Mouse (Mus musculus) CD4-positive, CD25-positive, alpha-beta regulatory T cell, adult 2 months (primary cell): ENCODE results near the gene Tub.

Source experiments
- DNase-seq: peaks from one replicate; pipeline ENCODE4 v3.0.0-alpha.2; 2012; ENCODE audit warnings: low read depth, low spot score

Tub gene

DNA sequence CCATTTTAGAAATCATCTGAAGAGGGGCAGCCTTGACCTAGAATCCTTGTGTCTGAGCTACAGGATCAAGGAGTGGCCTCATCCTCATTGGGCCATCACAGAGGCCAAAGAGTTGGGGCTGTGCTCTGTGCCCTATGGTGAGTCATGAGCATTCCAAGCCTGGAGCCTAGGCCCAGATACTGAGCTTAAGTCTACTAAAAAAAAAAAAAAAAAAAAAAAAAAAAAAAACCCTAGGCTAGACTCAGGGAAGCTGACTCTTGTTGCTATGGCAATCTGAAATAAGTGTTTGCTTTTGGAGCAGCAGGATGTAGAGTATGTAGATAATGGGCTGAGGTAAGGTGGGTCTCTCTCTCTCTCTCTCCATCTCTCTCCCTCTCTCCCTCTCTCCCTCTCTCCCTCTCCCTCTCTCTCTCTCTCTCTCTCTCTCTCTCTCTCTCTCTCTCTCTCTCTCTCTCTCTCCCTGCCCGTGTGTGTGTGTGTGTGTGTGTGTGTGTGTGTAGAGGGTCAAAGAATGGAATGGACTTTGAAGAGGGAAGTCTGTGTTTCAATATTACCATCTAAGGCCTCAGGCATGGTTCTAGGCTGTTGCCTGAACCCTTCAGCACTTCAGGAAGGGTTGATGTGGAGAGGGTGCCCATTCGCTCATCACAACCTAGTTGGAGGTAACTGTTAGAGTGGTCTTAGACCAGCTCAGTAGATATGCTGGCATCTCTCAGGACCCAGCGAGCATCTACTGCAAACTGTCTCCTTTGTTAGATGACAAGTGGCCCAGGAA, 36.0 kb downstream of the Tub start:
- no peak for DNase-seq

DNA sequence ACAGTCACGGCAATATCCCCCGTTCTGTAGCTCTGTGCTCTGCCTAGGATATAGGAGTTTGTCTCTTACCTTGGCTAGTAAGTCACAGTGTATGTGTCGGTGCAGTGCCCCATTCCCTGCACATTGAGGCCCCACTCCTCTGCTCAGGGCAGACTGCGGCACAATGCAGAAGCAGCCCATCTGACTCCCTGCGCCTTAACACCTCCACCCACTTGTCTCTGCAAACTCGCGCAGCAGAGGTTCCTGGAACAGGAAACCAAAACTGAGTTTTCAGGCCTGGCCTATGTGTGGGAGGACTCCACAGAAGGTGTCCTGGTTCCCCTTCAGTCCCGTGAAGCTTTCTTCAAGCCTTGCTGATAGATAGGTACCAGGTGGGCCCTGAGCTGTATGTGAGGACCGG, 41.1 kb downstream of the Tub start:
- DNase-seq, result peak; percentile 4

DNA sequence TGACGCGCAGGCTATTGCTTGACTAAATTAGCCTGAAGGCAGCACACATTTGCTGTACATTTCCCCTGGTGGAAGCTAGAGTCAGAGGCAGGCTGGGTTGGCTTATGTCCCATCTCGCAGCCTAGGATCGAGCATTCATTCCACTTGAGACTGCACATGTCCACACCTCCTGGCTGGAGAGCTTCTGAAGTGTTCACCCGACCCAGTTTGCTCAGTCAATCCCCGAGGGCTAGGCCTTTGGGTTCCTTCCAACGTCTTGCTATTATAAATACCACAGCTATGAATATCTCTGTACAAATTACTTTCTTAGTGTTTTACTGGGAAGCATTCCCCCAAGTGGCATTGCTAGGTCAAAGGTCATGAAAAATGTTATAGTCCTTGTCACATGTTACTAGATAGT, 43.1 kb downstream of the Tub start:
- no peak for DNase-seq

DNA sequence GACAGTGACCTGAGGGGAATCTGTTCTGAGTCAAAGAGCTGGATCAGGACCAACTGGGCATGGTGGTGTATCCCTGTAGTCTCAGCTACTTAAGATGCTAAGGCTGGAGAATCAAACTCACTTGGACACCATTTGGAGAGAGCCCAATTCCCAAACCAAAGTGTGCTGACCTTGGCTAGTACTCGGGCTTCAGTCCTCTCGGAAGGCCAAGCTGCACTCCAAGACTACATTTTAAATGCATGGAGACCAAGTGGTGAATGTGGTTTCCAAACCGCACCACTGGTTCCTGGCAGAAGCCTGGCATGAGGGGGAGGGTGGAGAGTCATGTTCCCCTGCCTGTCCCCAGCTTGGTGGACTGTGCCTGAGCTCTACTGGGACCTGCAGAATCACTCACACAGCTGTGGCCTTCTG, 43.7 kb downstream of the Tub start:
- DNase-seq, result no peak

DNA sequence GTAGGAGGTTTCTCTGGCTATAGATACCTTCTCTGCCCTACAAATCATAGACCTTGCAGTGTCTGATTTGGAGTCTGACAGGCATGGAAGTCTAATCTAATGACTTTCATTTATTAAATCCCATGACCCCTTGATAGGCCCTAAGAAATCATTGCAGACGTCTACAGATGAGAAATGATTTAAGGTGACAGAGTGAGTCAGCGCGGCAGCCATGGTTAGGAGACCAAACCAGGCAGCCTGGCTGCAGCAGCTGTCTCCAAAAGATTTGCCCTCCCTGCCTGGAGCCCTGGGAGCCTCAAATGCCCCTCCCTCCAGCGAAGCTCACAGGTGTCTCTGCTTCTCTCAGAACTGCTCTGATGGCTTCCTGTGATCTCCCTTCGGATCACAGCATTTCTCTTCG, 46.0 kb downstream of the Tub start:
- DNase-seq, result no peak

DNA sequence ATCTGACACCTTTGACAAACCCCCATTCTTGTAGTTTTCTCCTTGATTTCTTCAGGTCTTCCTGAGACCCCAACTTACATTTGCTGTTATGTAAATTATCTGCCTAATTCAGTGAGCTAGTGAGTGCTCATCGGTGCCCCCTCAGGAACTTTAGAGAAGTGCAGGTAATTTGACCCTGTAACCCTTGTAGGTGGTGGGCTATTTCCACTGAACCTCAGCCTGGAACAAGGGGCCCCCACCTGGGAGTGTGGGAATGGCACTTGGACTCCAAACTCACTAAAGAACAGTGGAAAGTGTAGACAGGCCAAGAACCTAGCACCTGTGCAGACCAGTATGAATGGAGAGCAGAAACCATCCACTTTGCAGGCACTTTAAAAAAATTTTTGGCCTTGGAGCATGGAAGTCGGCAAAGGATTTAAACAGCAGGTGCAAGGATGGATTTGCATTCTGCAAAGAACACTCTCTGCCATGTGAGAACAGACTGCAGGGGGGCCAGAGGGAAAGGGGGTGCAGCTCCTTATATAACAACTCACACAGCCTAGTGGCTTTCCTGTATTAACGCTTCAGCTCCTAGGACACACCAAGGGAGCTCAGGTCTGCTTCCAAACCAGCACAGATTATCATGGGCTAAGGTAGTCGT, 50.3 kb downstream of the Tub start:
- DNase-seq, result peak; percentile 33

DNA sequence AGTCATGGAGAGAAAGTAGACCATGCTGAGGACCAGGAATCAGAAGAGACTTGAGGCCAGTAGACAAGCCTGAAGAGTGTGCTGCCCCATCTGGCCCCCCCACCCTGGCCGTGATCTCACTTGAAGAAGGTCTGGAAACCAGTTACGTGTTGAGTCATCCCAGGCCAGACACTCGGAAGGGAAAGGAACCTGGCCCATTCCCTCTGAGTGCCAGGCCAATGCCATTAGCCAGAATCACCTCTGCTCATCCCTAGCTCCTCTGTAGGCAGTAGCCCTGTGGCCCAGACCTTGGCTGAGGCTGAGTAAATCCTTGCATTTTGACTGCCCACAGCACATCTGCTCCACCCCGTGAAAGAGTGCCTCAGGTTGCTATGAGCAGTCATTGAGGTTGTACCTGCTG, 51.8 kb downstream of the Tub start:
- no peak for DNase-seq

DNA sequence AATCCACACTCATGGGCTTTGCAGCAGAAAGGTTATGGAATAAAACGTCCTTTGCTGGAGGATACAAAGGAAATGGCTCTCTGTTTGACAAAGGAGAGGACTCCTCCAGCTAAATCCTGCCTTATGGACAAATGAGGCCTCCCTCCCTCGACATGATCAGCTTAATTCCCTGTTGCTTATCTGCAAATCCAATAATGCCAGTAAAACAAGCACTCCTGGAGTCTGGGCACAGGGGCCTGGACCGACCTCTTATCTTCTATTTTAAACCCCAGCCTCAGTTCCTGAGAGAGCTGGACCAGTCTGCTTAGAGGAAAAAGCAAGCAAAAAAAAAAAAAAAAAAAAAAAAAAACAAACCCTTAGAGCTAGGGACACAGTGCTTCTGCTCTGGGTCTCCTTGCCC, 53.5 kb downstream of the Tub start:
- no peak for DNase-seq

DNA sequence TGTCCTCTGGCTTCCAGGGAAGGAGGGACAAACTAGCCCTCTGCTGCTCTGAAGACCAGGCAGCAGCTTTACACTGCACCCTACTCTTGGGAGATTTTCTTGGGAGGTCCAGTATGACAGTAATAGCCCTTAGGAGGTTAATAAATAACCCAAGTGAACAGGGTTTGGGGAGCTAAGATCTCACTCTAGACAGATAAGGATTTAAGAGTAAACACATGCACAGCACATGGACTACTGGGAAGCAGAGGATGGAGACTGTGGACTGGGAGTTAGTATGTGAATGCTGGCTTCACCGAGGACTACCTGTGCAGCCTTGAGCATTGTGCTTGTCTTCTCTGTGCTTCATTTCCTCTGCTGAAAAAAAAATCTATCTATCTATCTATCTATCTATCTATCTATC, 59.1 kb downstream of the Tub start:
- no peak for DNase-seq

DNA sequence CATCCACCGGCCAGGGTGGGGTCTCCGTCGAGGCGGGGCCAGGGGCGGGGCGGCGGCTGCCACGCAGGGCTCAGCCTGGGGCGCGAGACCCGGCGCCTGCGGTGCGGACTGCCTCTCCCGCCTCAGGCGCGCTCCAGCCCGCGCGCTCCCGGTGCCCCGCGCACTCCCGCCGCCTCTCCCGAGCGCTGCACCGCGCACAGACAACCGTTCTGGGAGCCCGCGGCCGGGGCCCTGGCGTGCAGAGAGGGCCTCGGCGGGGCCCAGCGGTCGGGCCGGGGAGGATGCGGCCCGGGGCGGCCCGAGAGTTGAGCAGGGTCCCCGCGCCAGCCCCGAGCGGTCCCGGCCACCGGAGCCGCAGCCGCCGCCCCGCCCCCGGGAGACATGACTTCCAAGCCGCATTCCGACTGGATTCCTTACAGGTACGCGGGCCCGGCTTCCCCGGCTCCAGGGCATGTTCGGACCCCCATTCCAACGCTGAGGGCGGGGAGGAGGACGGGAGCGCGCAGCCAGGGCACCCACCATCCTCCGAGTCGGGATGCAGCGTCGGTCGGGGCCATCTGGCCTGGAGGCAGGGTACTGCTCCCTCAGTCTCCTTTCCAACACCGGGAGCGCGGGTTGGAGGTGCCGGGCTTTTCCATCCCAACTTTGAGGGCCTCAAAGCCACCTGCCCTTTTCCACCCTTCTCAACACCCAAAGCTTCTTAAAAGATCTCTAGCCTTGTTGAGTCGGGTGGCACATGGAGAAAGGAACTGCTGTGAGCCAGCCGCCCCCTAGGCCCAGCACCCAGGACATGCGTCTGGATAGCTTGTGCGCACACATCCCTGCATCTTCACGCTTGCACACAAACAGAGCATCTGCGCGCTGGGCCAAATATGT, 60.8 kb downstream of the Tub start:
- DNase-seq, result no peak

DNA sequence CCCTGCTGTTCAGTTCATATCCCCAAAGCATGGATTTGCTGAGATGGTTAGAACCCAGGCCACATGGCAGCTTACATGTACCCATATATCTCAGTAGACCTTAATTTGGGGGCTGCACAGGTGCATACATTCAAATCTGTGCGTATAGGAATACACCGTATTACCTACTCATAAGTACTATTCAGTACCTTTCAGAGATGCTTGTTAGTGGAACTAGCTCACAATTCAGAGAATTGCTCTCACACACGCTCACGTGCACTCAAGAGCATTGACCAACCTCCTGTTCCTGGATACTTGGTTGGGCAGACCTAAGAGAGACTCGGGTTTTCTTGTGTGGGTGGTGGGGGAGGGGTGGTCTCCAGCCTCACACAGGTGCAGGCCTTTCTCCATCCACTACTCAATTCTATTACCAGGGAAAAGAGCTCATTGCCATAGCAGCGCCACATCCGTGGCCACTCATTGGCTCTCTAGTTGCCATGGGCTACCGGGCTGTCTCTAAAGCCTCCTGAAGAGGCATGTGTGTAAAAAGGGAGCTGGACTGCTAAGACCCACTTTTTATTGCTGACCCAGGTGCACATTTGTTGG, 61.5 kb downstream of the Tub start:
- DNase-seq, result no peak

DNA sequence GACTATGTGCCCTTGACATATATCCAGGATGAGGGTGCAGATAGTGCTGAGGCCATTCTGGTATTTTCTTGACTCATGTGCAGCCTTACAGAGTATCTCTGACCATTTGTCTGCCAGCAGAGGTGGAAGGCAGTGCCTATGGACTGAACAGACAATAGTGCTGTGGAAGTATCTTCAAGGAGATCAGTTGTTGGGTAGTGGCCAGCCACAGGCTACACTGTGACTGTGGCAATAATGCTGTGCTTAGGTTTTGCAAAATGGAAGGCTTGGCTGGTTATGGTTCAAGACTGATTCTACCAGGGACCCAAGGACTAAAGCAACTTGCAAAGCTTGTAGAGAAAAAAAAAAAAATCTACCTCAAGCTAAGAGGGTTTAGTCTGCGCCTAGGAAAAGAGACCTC, 62.4 kb downstream of the Tub start:
- DNase-seq, result no peak

DNA sequence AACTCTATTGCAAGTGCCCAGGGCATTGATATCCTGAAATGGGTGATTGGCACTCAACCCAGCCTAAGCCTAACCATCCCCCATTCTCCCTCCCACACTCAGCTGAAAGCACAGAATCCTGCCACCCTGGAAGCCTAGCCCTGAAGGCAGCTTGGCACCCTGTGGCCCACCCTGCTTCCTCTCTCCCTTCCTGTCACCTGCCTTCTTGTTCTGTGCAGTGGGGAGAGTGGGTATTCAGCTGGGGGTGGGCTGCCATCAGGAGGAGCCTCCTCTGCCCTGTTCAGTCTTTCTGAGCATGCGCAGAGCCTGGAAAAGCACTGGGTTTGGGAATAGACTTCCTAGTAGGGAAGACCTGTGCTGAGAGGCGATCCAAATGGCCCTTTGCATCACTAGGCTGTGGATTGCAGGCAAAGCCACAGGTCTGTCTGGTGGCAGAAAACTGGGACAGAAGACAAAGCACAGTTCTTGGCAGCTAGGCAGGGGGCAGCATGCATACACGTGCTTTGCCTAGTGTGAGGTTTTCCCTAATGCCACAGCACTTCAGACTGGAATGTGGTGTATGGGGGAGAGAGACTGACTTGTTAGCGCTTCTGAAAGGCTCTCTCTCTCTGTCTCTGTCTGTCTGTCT, 63.0 kb downstream of the Tub start:
- no peak for DNase-seq

DNA sequence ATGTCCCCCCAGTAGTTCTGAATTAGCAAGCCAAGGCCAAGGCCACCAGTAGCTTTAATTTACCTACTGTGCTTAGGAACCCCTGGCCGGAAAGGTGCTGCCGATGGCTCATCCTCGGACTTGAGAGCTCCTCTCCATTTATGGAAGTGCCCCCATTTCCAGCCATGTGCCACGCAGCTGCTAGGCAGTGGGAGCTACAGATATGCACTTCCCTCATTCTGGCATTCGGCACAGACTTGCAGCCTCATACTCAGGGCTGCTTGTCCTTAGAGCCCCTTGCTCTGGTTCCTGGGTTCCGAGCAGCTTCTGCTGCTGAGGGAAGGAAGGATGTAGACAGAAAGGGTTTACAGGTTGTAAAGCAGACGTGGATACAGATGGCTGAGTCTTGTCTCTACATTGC, 64.7 kb downstream of the Tub start:
- DNase-seq, result no peak

DNA sequence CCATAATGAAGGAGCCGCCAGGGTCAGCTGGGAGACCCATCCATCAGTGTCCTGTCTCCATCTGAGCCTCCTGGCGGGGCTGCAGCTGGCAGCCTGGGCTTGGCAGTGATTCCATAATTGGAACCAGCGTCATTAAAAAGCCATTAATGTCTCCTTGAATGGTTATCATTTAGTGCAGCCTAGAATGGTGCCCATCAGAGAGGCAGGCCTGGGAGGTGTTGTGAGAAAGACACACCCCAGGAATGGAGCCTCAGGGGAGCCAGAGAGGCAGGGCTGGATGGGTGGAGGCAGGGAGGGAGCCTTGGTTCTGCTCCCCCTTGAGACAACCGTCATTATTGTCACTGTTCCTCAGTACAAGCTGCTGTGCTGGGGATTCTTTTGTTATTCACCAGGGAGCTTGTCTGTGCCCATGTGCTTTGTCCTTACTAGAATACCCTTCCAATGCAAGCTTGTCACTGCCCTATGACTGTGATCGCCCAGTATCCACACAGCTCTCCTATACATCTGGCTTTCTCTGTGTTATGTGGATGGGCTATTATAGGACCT, 66.3 kb downstream of the Tub start:
- no peak for DNase-seq

DNA sequence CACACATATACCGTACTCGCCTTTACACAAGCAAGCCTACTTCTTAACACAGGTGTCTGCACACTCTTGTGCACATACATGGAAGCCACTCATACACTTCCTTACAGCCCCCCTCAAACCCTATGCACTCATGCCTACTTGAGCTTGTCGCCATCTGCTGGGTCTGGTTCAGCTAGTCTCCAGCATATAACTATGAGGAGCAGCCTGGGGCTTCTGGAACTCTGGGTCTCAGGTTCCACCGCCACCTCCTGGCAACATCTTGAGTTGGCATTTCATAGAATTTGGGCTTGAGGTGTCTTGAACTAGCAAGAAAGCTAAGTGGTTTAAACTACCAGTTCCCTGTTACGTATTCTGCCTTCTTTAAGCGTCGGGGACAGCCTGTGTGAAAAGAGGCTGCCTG, 69.1 kb downstream of the Tub start:
- no peak for DNase-seq

DNA sequence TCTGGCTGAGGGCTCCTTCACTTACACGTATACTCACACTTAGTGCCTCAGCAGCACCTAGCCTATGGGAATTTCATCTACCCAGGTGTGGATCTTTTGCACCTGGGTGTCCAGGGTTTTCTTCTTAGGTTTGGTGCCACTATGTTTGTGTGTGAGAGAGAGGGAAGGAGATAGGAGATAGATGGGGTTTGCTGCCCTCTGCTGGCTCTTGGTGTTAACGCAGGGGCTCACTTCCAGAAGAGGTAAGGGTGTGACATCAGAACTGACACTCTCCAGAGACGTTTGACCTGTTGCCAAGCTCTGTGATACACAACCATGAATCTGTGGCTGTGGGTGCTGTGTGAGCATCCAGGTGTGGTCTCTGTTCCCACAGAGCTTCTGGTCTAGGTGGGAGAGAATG, 71.3 kb downstream of the Tub start:
- peak; percentile 64 for DNase-seq

DNA sequence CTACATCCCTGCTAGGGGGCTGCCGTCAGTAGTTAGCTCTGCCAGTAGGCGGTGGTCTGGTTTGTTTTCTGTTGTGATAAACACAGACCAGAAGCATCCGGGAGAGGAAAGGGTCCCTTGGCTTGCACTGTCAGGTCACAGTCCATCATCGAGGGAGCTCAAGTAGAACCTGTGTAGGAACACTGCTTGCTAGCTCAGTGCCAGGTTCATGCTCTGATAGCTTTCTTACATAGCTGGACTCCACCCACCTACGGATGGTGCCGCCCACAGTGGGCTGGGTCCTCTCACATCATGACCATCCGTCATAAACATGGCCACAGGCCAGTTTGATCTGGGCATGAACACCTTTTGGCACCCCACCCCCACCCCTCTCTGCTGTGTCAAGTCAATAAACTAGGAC, 75.6 kb downstream of the Tub start:
- DNase-seq, result no peak

DNA sequence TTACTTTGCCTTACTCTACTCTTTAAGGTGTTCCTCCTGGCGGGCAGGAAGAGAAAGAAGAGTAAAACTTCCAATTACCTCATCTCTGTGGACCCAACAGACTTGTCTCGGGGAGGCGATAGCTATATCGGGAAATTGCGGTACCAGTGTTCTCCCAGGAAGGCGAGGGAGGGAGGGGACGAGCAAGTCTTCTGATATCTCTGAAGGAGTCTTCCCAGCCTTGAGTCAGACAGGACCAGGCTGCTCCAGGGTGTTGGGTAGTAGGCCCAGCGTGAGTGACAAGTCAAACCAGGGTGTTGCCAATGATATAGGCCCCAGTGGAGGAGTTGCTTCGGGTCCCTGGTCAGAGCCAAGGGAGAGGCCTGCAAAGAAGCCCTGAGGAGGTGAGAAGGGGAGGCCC, 76.8 kb downstream of the Tub start:
- DNase-seq, result no peak

DNA sequence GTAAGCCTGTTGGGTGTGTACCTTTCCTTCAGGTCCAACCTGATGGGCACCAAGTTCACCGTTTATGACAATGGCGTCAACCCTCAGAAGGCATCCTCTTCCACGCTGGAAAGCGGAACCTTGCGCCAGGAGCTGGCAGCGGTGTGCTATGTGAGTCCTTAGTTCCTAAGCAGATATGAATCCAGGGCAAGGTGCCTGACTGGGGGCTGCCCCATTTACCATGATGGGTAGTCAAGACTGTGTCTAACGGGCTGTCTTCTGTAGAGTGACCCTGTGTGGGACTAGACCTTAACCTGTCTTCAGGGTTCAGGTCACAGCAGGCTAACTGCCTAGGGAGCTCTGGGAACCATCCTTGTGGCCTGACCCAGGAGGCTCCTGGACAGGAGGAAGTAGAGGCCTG, 77.6 kb downstream of the Tub start:
- DNase-seq, result no peak

DNA sequence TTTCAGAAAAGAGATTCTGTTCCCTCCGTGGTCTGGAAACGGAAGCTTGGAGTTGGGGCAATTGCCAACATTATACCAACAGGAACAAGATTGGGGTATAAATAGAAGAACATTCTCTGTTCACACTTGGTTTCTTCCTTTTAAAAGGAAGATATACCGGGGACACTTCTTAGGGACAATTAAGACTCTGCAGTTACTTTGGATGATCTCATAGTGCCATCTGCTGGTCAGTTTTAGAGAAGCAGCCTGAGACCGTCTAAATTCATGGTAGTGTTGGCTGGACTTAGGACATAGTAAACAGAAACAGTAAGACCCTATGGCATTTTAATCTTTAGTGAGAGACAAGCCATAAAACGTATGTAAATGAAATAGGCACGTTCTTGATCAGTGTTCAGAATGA, 78.1 kb downstream of the Tub start:
- DNase-seq, result peak; percentile 56
